Mouse (Mus musculus): ENCODE data around the gene 4932415D10Rik.

DNA sequence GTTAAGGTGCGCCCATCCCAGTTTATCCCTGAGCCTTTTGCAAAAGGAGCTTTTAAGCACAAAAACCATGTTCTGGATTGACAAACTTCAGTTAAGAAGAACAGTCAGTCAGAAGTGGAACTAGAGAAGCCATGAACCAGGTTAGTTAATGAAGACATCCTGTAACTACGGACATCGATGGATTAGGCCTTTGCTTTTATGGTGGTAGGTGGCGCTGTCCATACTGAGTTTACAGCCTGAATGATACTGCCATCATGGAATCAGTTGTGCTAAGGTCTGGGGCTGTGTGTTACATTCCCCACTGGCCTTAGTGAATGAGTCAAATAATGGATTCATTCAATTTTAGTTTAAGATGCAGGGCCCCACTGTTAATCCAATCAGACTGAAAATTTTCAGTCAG is 39.0 kb upstream of the 4932415D10Rik start:
- no peak for TF ChIP-seq POLR2A (IDR thresholded peaks at IDR 0.05; ENCODE audit: extremely low read depth, insufficient read depth, low read length)
- TF ChIP-seq CTCF (IDR thresholded peaks at IDR 0.05; ENCODE audit: low read depth, low read length), result no peak

Data from liver, adult 2 months (tissue).